Mouse (Mus musculus): ENCODE results near the gene Smok2b. TPM values are rescaled to one million over a fixed set of nuclear protein-coding genes. Genes with fewer than 3 reads are reported as not detected.
"Not testable (repeated sequence)": the region's sequence is repeated elsewhere in the genome, so short reads cannot be mapped to it uniquely, and the experiment has no call there.

Gene Smok2b
- polyA plus RNA-seq, 1 experiment from 2014 or later, result not detected

DNA sequence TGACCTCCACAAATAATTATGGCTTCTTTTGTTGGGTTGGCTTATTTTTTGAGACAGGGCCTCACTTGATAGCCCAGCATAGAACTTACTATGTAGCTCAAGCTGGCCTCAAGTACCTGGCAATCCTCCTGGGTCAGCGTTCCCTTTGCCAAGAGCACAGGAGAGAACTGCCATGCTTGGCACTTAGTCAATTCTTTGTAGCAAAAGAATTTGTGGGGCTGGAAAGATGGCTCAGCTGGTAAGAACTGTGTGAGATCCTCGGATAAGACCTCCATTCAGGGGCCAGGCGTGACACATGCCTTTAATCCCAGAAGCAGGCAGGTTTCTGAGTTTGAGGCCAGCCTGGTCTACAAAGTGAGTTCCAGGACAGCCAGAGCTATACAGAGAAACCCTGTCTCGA, 33.6 kb upstream of the Smok2b start:
- WGBS, result 71% methylated on average over 4 of the region's 4 CpGs
- not testable (repeated sequence) for H3K4me3 ChIP-seq (ENCODE audit: low read depth, low read length); H3K9me3 ChIP-seq (replicated peaks; ENCODE audit: control insufficient read depth, low read length); H3K27me3 ChIP-seq (ENCODE audit: control insufficient read depth, insufficient read depth, low read length); H3K36me3 ChIP-seq (replicated peaks; ENCODE audit: control insufficient read depth, insufficient read depth, low read depth, low read length); H3K9ac ChIP-seq (replicated peaks; ENCODE audit: low read length); H3K4me2 ChIP-seq (ENCODE audit: low read depth, low read length); H3K4me1 ChIP-seq (ENCODE audit: control insufficient read depth, insufficient read depth, low read length); DNase-seq (ENCODE audit: low spot score); ATAC-seq (replicated peaks; ENCODE audit: insufficient number of reproducible peaks, low FRiP score, low TSS enrichment, low read depth); H3K27ac ChIP-seq (replicated peaks; ENCODE audit: low read depth, low read length)

DNA sequence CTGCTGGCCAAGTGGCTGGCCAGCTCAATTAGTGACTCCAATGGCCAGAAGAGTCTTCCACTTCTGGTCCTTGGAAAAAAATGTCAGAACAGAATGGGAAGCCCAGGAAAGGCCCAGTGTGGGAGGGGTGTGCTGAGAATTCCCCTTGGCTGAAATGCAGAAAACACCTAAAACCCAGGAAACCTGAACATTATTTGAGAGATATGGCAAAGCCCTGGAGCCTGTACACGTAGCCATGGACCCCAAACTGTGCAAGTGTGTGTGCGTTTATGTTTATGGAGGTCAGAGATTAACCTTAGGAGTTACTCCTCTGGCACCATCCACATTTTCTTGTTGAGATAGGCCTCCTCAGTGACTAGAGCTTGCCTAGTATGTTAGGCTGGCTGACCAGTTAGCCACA, 31.2 kb upstream of the Smok2b start:
- H3K4me1 ChIP-seq (ENCODE audit: control insufficient read depth, insufficient read depth, low read length); H3K9me3 ChIP-seq (replicated peaks; ENCODE audit: control insufficient read depth, low read length); ATAC-seq (replicated peaks; ENCODE audit: insufficient number of reproducible peaks, low FRiP score, low TSS enrichment, low read depth); H3K4me3 ChIP-seq (ENCODE audit: low read depth, low read length); DNase-seq (ENCODE audit: low spot score); H3K4me2 ChIP-seq (ENCODE audit: low read depth, low read length); H3K9ac ChIP-seq (replicated peaks; ENCODE audit: low read length); H3K27me3 ChIP-seq (ENCODE audit: control insufficient read depth, insufficient read depth, low read length); H3K36me3 ChIP-seq (replicated peaks; ENCODE audit: control insufficient read depth, insufficient read depth, low read depth, low read length); H3K27ac ChIP-seq (replicated peaks; ENCODE audit: low read depth, low read length): not testable (repeated sequence)
- WGBS, result 84% methylated on average over 2 of the region's 2 CpGs

DNA sequence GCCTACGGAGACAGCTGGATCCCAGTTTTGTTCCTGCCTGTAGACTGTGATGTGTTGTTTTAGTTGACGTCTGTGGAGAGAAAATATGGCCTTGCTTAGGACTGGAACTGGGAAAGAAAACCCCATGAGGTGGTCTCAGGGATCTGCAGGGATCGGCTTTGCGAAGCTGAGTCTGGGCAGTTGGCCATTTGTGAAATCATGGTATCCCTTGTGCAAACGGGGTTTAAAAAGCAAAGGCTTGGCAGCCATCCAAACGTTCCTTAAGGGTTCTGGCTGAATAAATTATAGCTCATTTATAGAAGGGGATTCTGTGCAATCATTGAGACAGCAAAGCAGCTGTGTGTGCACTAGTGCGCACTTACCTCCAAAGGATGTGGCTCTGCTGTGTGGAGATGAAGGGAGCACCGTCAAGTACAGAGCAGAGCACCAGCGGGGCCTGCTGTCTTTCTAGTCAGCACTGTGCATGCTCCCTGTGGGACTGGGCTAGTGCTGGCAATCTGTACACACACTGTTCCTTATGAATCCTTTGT, 30.1 kb upstream of the Smok2b start:
- H3K27ac ChIP-seq (replicated peaks; ENCODE audit: low read depth, low read length); H3K4me2 ChIP-seq (ENCODE audit: low read depth, low read length); ATAC-seq (replicated peaks; ENCODE audit: insufficient number of reproducible peaks, low FRiP score, low TSS enrichment, low read depth); H3K27me3 ChIP-seq (ENCODE audit: control insufficient read depth, insufficient read depth, low read length); H3K36me3 ChIP-seq (replicated peaks; ENCODE audit: control insufficient read depth, insufficient read depth, low read depth, low read length); H3K9me3 ChIP-seq (replicated peaks; ENCODE audit: control insufficient read depth, low read length); DNase-seq (ENCODE audit: low spot score); H3K9ac ChIP-seq (replicated peaks; ENCODE audit: low read length); H3K4me1 ChIP-seq (ENCODE audit: control insufficient read depth, insufficient read depth, low read length); H3K4me3 ChIP-seq (ENCODE audit: low read depth, low read length): not testable (repeated sequence)
- WGBS, result 83% methylated on average over 8 of the region's 9 CpGs

DNA sequence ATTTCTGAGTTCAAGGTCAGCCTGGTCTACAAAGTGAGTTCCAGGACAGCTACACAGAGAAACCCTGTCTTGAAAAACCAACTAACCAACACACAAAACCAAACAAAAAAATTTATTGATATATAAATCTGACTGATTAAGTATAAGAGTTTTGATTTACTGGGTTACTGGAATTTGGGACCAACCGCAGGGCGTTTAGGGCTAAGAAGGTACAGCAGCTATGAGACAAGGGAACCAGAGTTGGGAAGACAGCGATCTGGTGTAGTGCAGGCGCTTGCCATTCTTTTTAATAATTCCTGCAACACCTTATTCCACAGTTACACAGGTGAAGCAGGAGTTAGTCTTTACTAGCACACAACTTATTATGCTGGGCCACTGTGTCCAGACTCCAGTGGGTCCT, 28.5 kb upstream of the Smok2b start:
- H3K4me3 ChIP-seq (ENCODE audit: low read depth, low read length); ATAC-seq (replicated peaks; ENCODE audit: insufficient number of reproducible peaks, low FRiP score, low TSS enrichment, low read depth); H3K9ac ChIP-seq (replicated peaks; ENCODE audit: low read length); H3K27ac ChIP-seq (replicated peaks; ENCODE audit: low read depth, low read length); H3K36me3 ChIP-seq (replicated peaks; ENCODE audit: control insufficient read depth, insufficient read depth, low read depth, low read length); H3K4me2 ChIP-seq (ENCODE audit: low read depth, low read length); DNase-seq (ENCODE audit: low spot score); H3K27me3 ChIP-seq (ENCODE audit: control insufficient read depth, insufficient read depth, low read length); H3K4me1 ChIP-seq (ENCODE audit: control insufficient read depth, insufficient read depth, low read length): not testable (repeated sequence)
- 87% methylated on average over 4 of the region's 4 CpGs for WGBS
- peaks cover 11% of the 10 kb centered on the region for H3K9me3 ChIP-seq (replicated peaks; ENCODE audit: control insufficient read depth, low read length)

DNA sequence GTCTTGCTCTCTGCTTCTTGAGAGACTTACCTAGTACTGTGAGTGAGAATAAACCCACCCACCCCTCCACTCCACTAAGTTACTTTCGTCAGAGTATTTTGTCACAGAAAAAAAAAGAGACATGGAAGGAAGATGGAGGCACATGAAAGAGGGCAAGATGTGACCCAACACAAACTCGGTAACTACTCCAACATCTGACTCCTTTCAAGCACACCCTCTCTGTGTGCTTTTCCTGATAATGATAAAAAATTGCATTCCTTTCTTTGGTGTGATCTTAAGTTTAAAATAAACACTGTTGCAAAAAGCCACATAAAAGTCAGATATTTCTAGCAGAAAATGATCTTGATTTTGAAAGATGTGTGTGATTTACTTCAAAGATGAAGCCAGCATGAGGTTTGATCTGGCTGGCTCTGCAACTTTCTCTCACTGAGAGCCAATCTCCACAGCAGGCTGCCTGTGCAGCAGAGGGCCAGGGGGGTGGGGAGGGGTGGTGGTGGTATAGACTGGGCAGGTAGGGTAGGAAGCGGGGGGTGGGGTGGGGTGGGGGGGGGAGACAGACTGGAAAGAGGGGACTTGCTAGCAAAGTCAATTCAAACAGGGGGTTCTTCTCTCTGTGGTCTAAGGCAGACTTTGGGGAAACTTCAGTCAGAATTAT, 27.5 kb upstream of the Smok2b start:
- H3K9ac ChIP-seq (replicated peaks; ENCODE audit: low read length); H3K4me2 ChIP-seq (ENCODE audit: low read depth, low read length); ATAC-seq (replicated peaks; ENCODE audit: insufficient number of reproducible peaks, low FRiP score, low TSS enrichment, low read depth); DNase-seq (ENCODE audit: low spot score); H3K4me3 ChIP-seq (ENCODE audit: low read depth, low read length); H3K27me3 ChIP-seq (ENCODE audit: control insufficient read depth, insufficient read depth, low read length); H3K4me1 ChIP-seq (ENCODE audit: control insufficient read depth, insufficient read depth, low read length); H3K27ac ChIP-seq (replicated peaks; ENCODE audit: low read depth, low read length); H3K36me3 ChIP-seq (replicated peaks; ENCODE audit: control insufficient read depth, insufficient read depth, low read depth, low read length): not testable (repeated sequence)
- WGBS, result 79% methylated on average over 2 of the region's 3 CpGs
- H3K9me3 ChIP-seq (replicated peaks; ENCODE audit: control insufficient read depth, low read length), result peaks cover 19% of the 10 kb centered on the region

DNA sequence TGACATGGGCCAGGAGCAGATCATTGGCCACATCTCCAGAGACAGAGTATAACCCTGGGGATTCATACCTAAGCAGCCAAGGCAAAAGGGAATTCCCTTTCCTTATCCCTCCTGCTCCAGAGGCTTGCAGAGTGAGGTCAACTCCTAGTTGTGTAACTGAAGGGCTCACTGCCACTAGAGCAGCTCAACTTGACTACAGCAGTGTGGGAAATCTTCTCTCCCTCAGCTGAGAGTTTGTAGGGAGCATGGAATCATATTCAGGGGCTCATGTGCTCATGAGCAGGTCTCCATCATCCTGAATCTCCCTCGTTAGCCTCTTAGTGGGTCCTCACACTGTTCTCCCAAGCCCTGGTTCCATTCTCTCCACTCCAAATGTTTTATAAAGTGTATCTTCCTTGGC, 24.8 kb upstream of the Smok2b start:
- H3K9me3 ChIP-seq (replicated peaks; ENCODE audit: control insufficient read depth, low read length), result peaks cover 17% of the 10 kb centered on the region
- WGBS, result 91% methylated on average over 1 of the region's 1 CpGs

DNA sequence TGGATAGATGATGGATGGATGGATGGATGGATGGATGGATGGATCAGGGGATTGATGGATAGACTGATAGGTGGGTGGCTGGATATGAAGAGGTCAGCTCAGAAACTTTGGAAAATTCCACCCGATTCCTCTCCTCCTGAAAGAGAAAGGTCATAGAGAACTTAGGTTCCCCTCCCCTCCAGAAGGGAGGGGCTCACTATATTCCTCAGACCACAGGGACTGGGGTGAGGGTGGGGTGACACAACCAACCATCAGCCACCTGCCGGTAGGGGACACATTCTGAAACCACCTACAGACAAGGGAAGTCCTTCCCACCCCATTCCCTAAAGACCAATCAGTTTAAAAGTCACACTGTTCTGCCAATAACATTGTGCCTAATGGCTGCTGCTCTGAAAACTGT, 23.6 kb upstream of the Smok2b start:
- Histone ChIP-seq H3K4me3 (ENCODE audit: low read depth, low read length) (no peak overlapping the region), H3K4me2 (ENCODE audit: low read depth, low read length) (no peak overlapping the region), H3K36me3 (replicated peaks; ENCODE audit: control insufficient read depth, insufficient read depth, low read depth, low read length) (no peaks in the 10 kb centered on the region), H3K27me3 (ENCODE audit: control insufficient read depth, insufficient read depth, low read length) (no peaks in the 10 kb centered on the region), H3K4me1 (ENCODE audit: control insufficient read depth, insufficient read depth, low read length) (no peaks in the 10 kb centered on the region), H3K9ac (replicated peaks; ENCODE audit: low read length) (no peak overlapping the region), H3K9me3 (replicated peaks; ENCODE audit: control insufficient read depth, low read length) (peaks cover 18% of the 10 kb centered on the region), H3K27ac (replicated peaks; ENCODE audit: low read depth, low read length) (no peak overlapping the region)
- 87% methylated on average over 2 of the region's 2 CpGs for WGBS
- peak; percentile 60; the same call in 1 of the 2 replicates for ATAC-seq (replicated peaks; ENCODE audit: insufficient number of reproducible peaks, low FRiP score, low TSS enrichment, low read depth)
- DNase-seq (ENCODE audit: low spot score), result no peak

More for the DNA sequence above, 24.8 kb upstream of the Smok2b start:
- not testable (repeated sequence) for H3K9ac ChIP-seq (replicated peaks; ENCODE audit: low read length); ATAC-seq (replicated peaks; ENCODE audit: insufficient number of reproducible peaks, low FRiP score, low TSS enrichment, low read depth); H3K4me1 ChIP-seq (ENCODE audit: control insufficient read depth, insufficient read depth, low read length); H3K36me3 ChIP-seq (replicated peaks; ENCODE audit: control insufficient read depth, insufficient read depth, low read depth, low read length); DNase-seq (ENCODE audit: low spot score); H3K27me3 ChIP-seq (ENCODE audit: control insufficient read depth, insufficient read depth, low read length); H3K27ac ChIP-seq (replicated peaks; ENCODE audit: low read depth, low read length); H3K4me3 ChIP-seq (ENCODE audit: low read depth, low read length); H3K4me2 ChIP-seq (ENCODE audit: low read depth, low read length)

DNA sequence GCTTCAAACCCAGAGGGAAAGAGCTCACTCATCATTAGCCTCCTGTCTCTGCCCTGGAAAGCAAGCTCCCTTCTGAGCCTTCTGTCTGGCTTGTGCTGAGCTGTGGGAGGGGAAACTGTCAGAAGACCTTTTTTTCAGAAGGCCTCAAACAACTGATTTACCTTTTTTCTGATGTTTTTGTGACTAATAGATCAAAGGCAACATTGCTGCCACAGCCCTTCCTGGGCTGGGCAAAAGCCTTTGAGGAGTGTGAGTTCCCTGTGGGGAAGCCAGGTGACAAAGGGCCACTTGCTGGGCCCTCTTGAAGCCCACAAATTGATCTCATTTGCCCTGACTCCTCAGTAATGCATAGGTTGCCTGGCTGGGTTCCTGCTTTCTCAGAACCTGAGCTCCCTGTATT, 21.6 kb upstream of the Smok2b start:
- H3K9me3 ChIP-seq (replicated peaks; ENCODE audit: control insufficient read depth, low read length), result peaks cover 37% of the 10 kb centered on the region
- H3K27ac ChIP-seq (replicated peaks; ENCODE audit: low read depth, low read length); H3K36me3 ChIP-seq (replicated peaks; ENCODE audit: control insufficient read depth, insufficient read depth, low read depth, low read length): not testable (repeated sequence)

More for the DNA sequence above, 21.6 kb upstream of the Smok2b start:
- not testable (repeated sequence) for H3K4me3 ChIP-seq (ENCODE audit: low read depth, low read length); H3K9ac ChIP-seq (replicated peaks; ENCODE audit: low read length); H3K27me3 ChIP-seq (ENCODE audit: control insufficient read depth, insufficient read depth, low read length); H3K4me1 ChIP-seq (ENCODE audit: control insufficient read depth, insufficient read depth, low read length); ATAC-seq (replicated peaks; ENCODE audit: insufficient number of reproducible peaks, low FRiP score, low TSS enrichment, low read depth); H3K4me2 ChIP-seq (ENCODE audit: low read depth, low read length); DNase-seq (ENCODE audit: low spot score)

Data from embryonic facial prominence, embryonic 11.5 days (tissue).